Mouse (Mus musculus) stomach, postnatal 0 days (tissue): Measurements from ENCODE around the gene Mgmt.

Experiments
- CTCF ChIP-seq: IDR thresholded peaks from 2 replicates; pipeline ENCODE4 v1.5.1; 2016; ENCODE audit warnings: antibody characterized with exemption, low read depth, mild to moderate bottlenecking, moderate library complexity
- EP300 ChIP-seq: optimal IDR thresholded peaks from 2 replicates; pipeline ENCODE3; 2016; ENCODE audit warnings: antibody characterized with exemption

DNA sequence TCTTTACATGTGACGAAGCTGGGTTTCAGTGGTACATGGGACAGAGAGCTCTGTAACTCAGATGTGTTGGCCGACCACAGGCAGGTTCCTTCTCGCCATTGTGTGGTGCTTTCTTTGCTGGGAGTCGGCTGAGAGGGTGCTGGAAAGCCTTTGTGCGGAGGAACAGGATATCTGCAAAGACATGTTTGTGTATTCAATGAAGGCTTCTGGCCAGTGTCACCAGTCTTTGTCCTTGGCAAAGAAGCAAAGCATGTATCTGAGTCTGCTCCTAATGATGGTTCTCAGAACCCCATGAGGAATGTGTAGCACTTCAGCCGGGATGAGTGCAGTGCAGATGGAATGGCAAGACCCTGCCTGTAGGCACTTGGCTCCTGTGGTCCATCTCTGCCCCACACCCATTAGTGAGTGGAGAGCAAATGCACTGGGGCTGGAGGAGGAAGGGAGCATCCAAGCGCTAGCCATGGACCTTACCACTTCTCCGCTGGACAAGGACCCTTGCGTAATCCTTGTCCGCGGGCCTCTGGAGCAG, 14.3 kb downstream of the Mgmt start:
- TF ChIP-seq EP300 (no peak), CTCF (no peak)
